Mouse (Mus musculus): ENCODE data around the gene Olfr286.

Olfr286 gene

GRCm38 (mm10) chr15:98234350-98234749 is at the start of gene Olfr286:
Gene Olfr286 (minus strand): TSS chr15:98234450.
- no peak for DNase-seq (ENCODE audit: low spot score in 2 of 2)

- DNase-seq (ENCODE audit: low spot score in 2 of 2) = no peak
Measured at GRCm38 (mm10) chr15:98257776-98258175, 23.5 kb upstream of the Olfr286 start.

GRCm38 (mm10) chr15:98257193-98257592 is 22.9 kb upstream of the Olfr286 start, which contains the start of gene H1fnt:
Gene H1fnt (minus strand): TSS chr15:98257293.
- DNase-seq (ENCODE audit: low spot score in 2 of 2) = no peak

GRCm38 (mm10) chr15:98256271-98256670 is 22.0 kb upstream of the Olfr286 start:
- DNase-seq (ENCODE audit: low spot score in 2 of 2) = no peak

- DNase-seq (ENCODE audit: low spot score in 2 of 2) = no peak
Measured at GRCm38 (mm10) chr15:98235442-98235841, 1.2 kb upstream of the Olfr286 start.

GRCm38 (mm10) chr15:98226096-98226495 is 8.2 kb downstream of the Olfr286 start:
- DNase-seq (ENCODE audit: low spot score in 2 of 2) = no peak

GRCm38 (mm10) chr15:98225610-98226009 is 8.6 kb downstream of the Olfr286 start:
- no peak for DNase-seq (ENCODE audit: low spot score in 2 of 2)

- no peak for DNase-seq (ENCODE audit: low spot score in 2 of 2)
Measured at GRCm38 (mm10) chr15:98222377-98222776, 11.9 kb downstream of the Olfr286 start.

GRCm38 (mm10) chr15:98220877-98221276 is 13.4 kb downstream of the Olfr286 start, which contains the start of the genes Gm44579 and Olfr287:
Gene Gm44579 (minus strand): TSS chr15:98220977.
Gene Olfr287 (minus strand): TSS chr15:98221056.
- no peak for DNase-seq (ENCODE audit: low spot score in 2 of 2)

- no peak for DNase-seq (ENCODE audit: low spot score in 2 of 2)
Measured at GRCm38 (mm10) chr15:98214130-98214529, 20.1 kb downstream of the Olfr286 start.

GRCm38 (mm10) chr15:98213336-98213870 is 20.8 kb downstream of the Olfr286 start:
- no peak for DNase-seq (ENCODE audit: low spot score in 2 of 2)

- DNase-seq (ENCODE audit: low spot score in 2 of 2) = no peak
Measured at GRCm38 (mm10) chr15:98209676-98210075, 24.6 kb downstream of the Olfr286 start.

GRCm38 (mm10) chr15:98195442-98195841 is 38.8 kb downstream of the Olfr286 start, which contains the start of gene Olfr288:
Gene Olfr288 (minus strand): TSS chr15:98195542.
- DNase-seq (ENCODE audit: low spot score in 2 of 2) = no peak

- DNase-seq (ENCODE audit: low spot score in 2 of 2) = no peak
Measured at GRCm38 (mm10) chr15:98184456-98184855, 49.8 kb downstream of the Olfr286 start.

GRCm38 (mm10) chr15:98181856-98182570 is 52.2 kb downstream of the Olfr286 start:
- no peak for DNase-seq (ENCODE audit: low spot score in 2 of 2)

GRCm38 (mm10) chr15:98181132-98181711 is 53.0 kb downstream of the Olfr286 start:
- peak; percentile 93 to 95 for DNase-seq (ENCODE audit: low spot score in 2 of 2)

GRCm38 (mm10) chr15:98180567-98181131 is 53.6 kb downstream of the Olfr286 start:
- DNase-seq (ENCODE audit: low spot score in 2 of 2) = no peak

GRCm38 (mm10) chr15:98177320-98177719 is 56.9 kb downstream of the Olfr286 start:
- no peak for DNase-seq (ENCODE audit: low spot score in 2 of 2)
